9 mouse cellular contexts compared by ENCODE assay signal in genomic region chr12:119026311-119026710, GRCm38 (mm10).
A peak's percentile ranks its signal among the peaks of the same experiment; 100 is the strongest.
DNase-seq lines count a peak whose midpoint lies in the region; ATAC-seq and TF ChIP-seq lines count a peak whose summit lies in the region.
"Had no signal": no experiment of that assay in that cellular context is flagged by ENCODE, and none has a peak within 500 bp of the region (broad histone marks: within the 10 kb centered on the region; RNA-seq: fewer than 3 reads in every experiment).

No protein-coding gene starts in this region.

- no peaks in the 10 kb centered on the region for H3K9me3 ChIP-seq in ES-E14 (ENCODE audit: control insufficient read depth, insufficient read depth, low read depth, low read length)
- no peaks in the 10 kb centered on the region for H3K9me3 ChIP-seq in neural tube, embryonic 11.5 days (ENCODE audit: control insufficient read depth, low read length)

- WGBS in neural tube, embryonic 11.5 days = 51% methylated on average over 1 of the region's 1 CpGs

- H3K27me3 ChIP-seq in neural tube, embryonic 11.5 days (ENCODE audit: control insufficient read depth, insufficient read depth, low read length) = no peaks in the 10 kb centered on the region
- H3K27me3 ChIP-seq: megakaryocyte, embryonic 14.5 days had no signal

- DNase-seq in left cerebral cortex, adult 11 months (ENCODE audit: low spot score) = peak; percentile 28
- DNase-seq in left cerebral cortex, adult 8-10 months (ENCODE audit: low spot score in 2 of 2) = no peak
- peak; percentile 38 for DNase-seq in ES-E14 (ENCODE audit: low read depth, low spot score)
- peak; percentile 59 to 70 for DNase-seq in adrenal gland, postnatal 36 days
- DNase-seq in left cerebral cortex, postnatal 10 days (ENCODE audit: extremely low spot score in 1 of 2, low spot score in 2 of 2) = peak; percentile 38 to 46
- DNase-seq in neural tube, embryonic 11.5 days (ENCODE audit: low spot score) = peak; percentile 57
- no peak for DNase-seq in urinary bladder, adult 18-20 months (ENCODE audit: low spot score in 2 of 2)

- no peak overlapping the region for H3K9ac ChIP-seq in ES-E14 (ENCODE audit: insufficient read depth, low read depth, low read length, poor library complexity, severe bottlenecking)
- no peak overlapping the region for H3K9ac ChIP-seq in neural tube, embryonic 11.5 days (ENCODE audit: low read length)

- H3K4me1 ChIP-seq in ES-E14 (ENCODE audit: control insufficient read depth in 2 of 2, insufficient read depth in 2 of 2, low read length in 2 of 2, poor library complexity in 1 of 2) = no peaks in the 10 kb centered on the region
- H3K4me1 ChIP-seq in neural tube, embryonic 11.5 days (ENCODE audit: control insufficient read depth, insufficient read depth, low read length) = peaks cover 7% of the 10 kb centered on the region
- H3K4me1 ChIP-seq: megakaryocyte, embryonic 14.5 days had no signal

- H3K27ac ChIP-seq in ES-E14 (ENCODE audit: insufficient read depth, low read depth, low read length, poor library complexity, severe bottlenecking) = no peak overlapping the region
- H3K27ac ChIP-seq in neural tube, embryonic 11.5 days (ENCODE audit: low read depth, low read length) = no peak overlapping the region

- no peak overlapping the region for H3K4me3 ChIP-seq in ES-E14 (ENCODE audit: insufficient read depth in 1 of 2, low read depth in 1 of 2, low read length in 2 of 2, poor library complexity in 1 of 2, severe bottlenecking in 1 of 2)
- H3K4me3 ChIP-seq in neural tube, embryonic 11.5 days (ENCODE audit: low read depth, low read length) = no peak overlapping the region
- H3K4me3 ChIP-seq: megakaryocyte, embryonic 14.5 days had no signal

- H3K36me3 ChIP-seq in ES-E14 (ENCODE audit: control insufficient read depth, insufficient read depth, low read length, poor library complexity, severe bottlenecking) = no peaks in the 10 kb centered on the region
- no peaks in the 10 kb centered on the region for H3K36me3 ChIP-seq in neural tube, embryonic 11.5 days (ENCODE audit: control insufficient read depth, insufficient read depth, low read length)

- in situ Hi-C loops in ES-E14 (cut with MboI; ENCODE audit: low sequenced_read_pairs in 2 of 2, unreplicated experiment in 2 of 2) = no loop called here

- intact Hi-C loops in left cerebral cortex, postnatal 10 days (cut with DNase I) = no loop called here

- no peak overlapping the region for H3K4me2 ChIP-seq in neural tube, embryonic 11.5 days (ENCODE audit: low read depth)

- peak; percentile 99 for ATAC-seq in granulocyte monocyte progenitor cell, adult 5-6 weeks (replicated peaks; ENCODE audit: poor library complexity, severe bottlenecking)
- peak; percentile 63 for ATAC-seq in neural tube, embryonic 11.5 days (ENCODE audit: insufficient read depth, low FRiP score, low TSS enrichment)

TF ChIP-seq in ES-E14, 5 proteins besides CTCF, POLR2A, EP300 and RAD21:
- TF ChIP-seq CHD2 (IDR thresholded peaks at IDR 0.05; ENCODE audit: low read depth, low read length) (no peak), ZC3H11A (IDR thresholded peaks at IDR 0.05; ENCODE audit: borderline replicate concordance, low read depth, low read length) (peak; percentile 83)

Comparison
In these comparisons a context has a peak if more than half of its experiments do, and no peak if none do; other contexts are left out.
1. DNase-seq: peak in left cerebral cortex, adult 11 months (single experiment), ES-E14 (single experiment), adrenal gland, postnatal 36 days (2 of 2), left cerebral cortex, postnatal 10 days (2 of 2) and neural tube, embryonic 11.5 days (single experiment); none in left cerebral cortex, adult 8-10 months (0 of 2) and urinary bladder, adult 18-20 months (0 of 2).